Mouse (Mus musculus) heart, embryonic 10.5 days (tissue): ENCODE measurements around the gene Nr5a1. TPM values are rescaled to one million over a fixed set of nuclear protein-coding genes. Genes with fewer than 3 reads are reported as not detected.
A peak's percentile ranks its signal among the peaks of the same experiment; 100 is the strongest.

ENCODE experiments used
- DNase-seq: peaks from one replicate; pipeline ENCODE4 v3.0.0-alpha.2; 2017; ENCODE audit warnings: low spot score
- H3K27ac ChIP-seq: fragments of 300-500 bp; sonication (generic); 2 replicates; pipeline ENCODE4 v1.5.1; 2016; ENCODE audit warnings: mild to moderate bottlenecking
- H3K27me3 ChIP-seq: fragments of 300-500 bp; sonication (generic); 2 replicates; pipeline ENCODE4 v1.6.1; 2016; ENCODE audit warnings: mild to moderate bottlenecking; ENCODE audit not compliant: poor library complexity, insufficient read depth, severe bottlenecking
- H3K36me3 ChIP-seq: fragments of 300-500 bp; sonication (generic); 2 replicates; pipeline ENCODE4 v1.6.1; 2016; ENCODE audit warnings: mild to moderate bottlenecking, moderate library complexity
- H3K4me1 ChIP-seq: fragments of 300-500 bp; sonication (generic); 2 replicates; pipeline ENCODE4 v1.6.1; 2016; ENCODE audit warnings: mild to moderate bottlenecking
- H3K4me3 ChIP-seq: fragments of 300-500 bp; sonication (generic); 2 replicates; pipeline ENCODE4 v1.5.1; 2016; ENCODE audit warnings: mild to moderate bottlenecking, moderate library complexity
- H3K9me3 ChIP-seq: fragments of 300-500 bp; sonication (generic); 2 replicates; pipeline ENCODE4 v1.6.1; 2016; ENCODE audit warnings: mild to moderate bottlenecking, moderate library complexity
- WGBS: fragments of 180-500 bp; shearing (Covaris S2); methylation state at CpG from one replicate; pipeline ENCODE4 v1.1.7; 2016; 5-methylcytosine and 5-hydroxymethylcytosine counted together
- polyA plus RNA-seq: library from polyadenylated mRNA; unstranded; fragments of >200 nt; fragmentation: Nextera tagmentation; extraction: Ambion mirVana; gene quantifications from 2 replicates; pipeline ENCODE4 v1.2.1, GENCODE M21; 2016

Gene Nr5a1
- not detected in 2 replicates for polyA plus RNA-seq

GRCm38 (mm10) chr2:38714324-38714723 lies at the start of gene Nr5a1:
Gene Nr5a1, minus strand, starts transcription at chr2:38714542.
- WGBS = 90% methylated on average over 13 of the region's 13 CpGs
- DNase-seq = no peak

GRCm38 (mm10) chr2:38739847-38740246 lies 25.5 kb upstream of the Nr5a1 start:
- no peak overlapping the region for H3K4me3 ChIP-seq
- no peaks in the 10 kb centered on the region for H3K9me3 ChIP-seq
- 74% methylated on average over 3 of the region's 3 CpGs for WGBS
- no peak for DNase-seq
- H3K27ac ChIP-seq = no peak overlapping the region
- no peaks in the 10 kb centered on the region for H3K4me1 ChIP-seq
- no peaks in the 10 kb centered on the region for H3K27me3 ChIP-seq
- peaks cover 9% of the 10 kb centered on the region; the same call in 1 of the 2 replicates for H3K36me3 ChIP-seq

More at GRCm38 (mm10) chr2:38714324-38714723, at the start of gene Nr5a1:
- Histone ChIP-seq H3K9me3 (no peaks in the 10 kb centered on the region), H3K27ac (no peak within 1 kb of the TSS), H3K27me3 (peaks cover 68% of the 10 kb centered on the region), H3K4me3 (no peak within 1 kb of the TSS), H3K36me3 (no peaks in the 10 kb centered on the region), H3K4me1 (peaks cover 34% of the 10 kb centered on the region)

GRCm38 (mm10) chr2:38739410-38739809 lies 25.1 kb upstream of the Nr5a1 start:
- Histone ChIP-seq H3K27ac (no peak overlapping the region), H3K4me3 (no peak overlapping the region), H3K9me3 (no peaks in the 10 kb centered on the region), H3K4me1 (no peaks in the 10 kb centered on the region), H3K27me3 (no peaks in the 10 kb centered on the region), H3K36me3 (peaks cover 9% of the 10 kb centered on the region; the same call in 1 of the 2 replicates)
- 28% methylated on average over 7 of the region's 7 CpGs for WGBS
- DNase-seq = no peak

GRCm38 (mm10) chr2:38738601-38739301 lies 24.4 kb upstream of the Nr5a1 start:
- no peak for DNase-seq
- 87% methylated on average over 14 of the region's 14 CpGs for WGBS
- Histone ChIP-seq H3K27ac (no peak overlapping the region), H3K36me3 (peaks cover 9% of the 10 kb centered on the region; the same call in 1 of the 2 replicates), H3K9me3 (no peaks in the 10 kb centered on the region), H3K4me3 (no peak overlapping the region), H3K27me3 (no peaks in the 10 kb centered on the region), H3K4me1 (no peaks in the 10 kb centered on the region)

GRCm38 (mm10) chr2:38735740-38736139 lies 21.4 kb upstream of the Nr5a1 start:
- Histone ChIP-seq H3K9me3 (no peaks in the 10 kb centered on the region), H3K27ac (no peak overlapping the region), H3K36me3 (peaks cover 11% of the 10 kb centered on the region; the same call in 1 of the 2 replicates), H3K4me1 (no peaks in the 10 kb centered on the region), H3K27me3 (no peaks in the 10 kb centered on the region), H3K4me3 (no peak overlapping the region)
- DNase-seq = no peak

- no peak for DNase-seq
- no peak overlapping the region for H3K27ac ChIP-seq
- 72% methylated on average over 5 of the region's 5 CpGs for WGBS
These were observed 20.4 kb upstream of the Nr5a1 start for GRCm38 (mm10) chr2:38734721-38735120.

GRCm38 (mm10) chr2:38730331-38730827 lies 16.0 kb upstream of the Nr5a1 start:
- Histone ChIP-seq H3K36me3 (0 out of 2 replicates have a peak, but pooled peaks cover 11% of the 10 kb centered on the region), H3K27ac (no peak overlapping the region), H3K4me1 (no peaks in the 10 kb centered on the region), H3K9me3 (no peaks in the 10 kb centered on the region), H3K4me3 (no peak overlapping the region), H3K27me3 (no peaks in the 10 kb centered on the region)
- WGBS = 95% methylated on average over 6 of the region's 6 CpGs
- no peak for DNase-seq

More at GRCm38 (mm10) chr2:38734721-38735120, 20.4 kb upstream of the Nr5a1 start:
- Histone ChIP-seq H3K27me3 (no peaks in the 10 kb centered on the region), H3K36me3 (peaks cover 14% of the 10 kb centered on the region; the same call in 1 of the 2 replicates), H3K4me1 (no peaks in the 10 kb centered on the region), H3K9me3 (no peaks in the 10 kb centered on the region), H3K4me3 (no peak overlapping the region)

- 0 out of 2 replicates have a peak, but pooled peaks cover 10% of the 10 kb centered on the region for H3K36me3 ChIP-seq
- WGBS = 65% methylated on average over 3 of the region's 3 CpGs
- no peaks in the 10 kb centered on the region for H3K9me3 ChIP-seq
- no peak overlapping the region for H3K4me3 ChIP-seq
- H3K27ac ChIP-seq = no peak overlapping the region
- no peaks in the 10 kb centered on the region for H3K27me3 ChIP-seq
- H3K4me1 ChIP-seq = no peaks in the 10 kb centered on the region
- DNase-seq = peak; percentile 58
These were observed 11.1 kb upstream of the Nr5a1 start for GRCm38 (mm10) chr2:38725427-38725826.

GRCm38 (mm10) chr2:38723378-38723777 lies 9.0 kb upstream of the Nr5a1 start:
- Histone ChIP-seq H3K4me3 (no peak overlapping the region), H3K4me1 (peaks cover 20% of the 10 kb centered on the region), H3K27me3 (no peaks in the 10 kb centered on the region), H3K9me3 (no peaks in the 10 kb centered on the region), H3K36me3 (0 out of 2 replicates have a peak, but pooled peaks cover 4% of the 10 kb centered on the region), H3K27ac (no peak overlapping the region)
- peak; percentile 50 for DNase-seq
- 84% methylated on average over 4 of the region's 4 CpGs for WGBS

- H3K27me3 ChIP-seq = no peaks in the 10 kb centered on the region
- no peak overlapping the region for H3K27ac ChIP-seq
- H3K9me3 ChIP-seq = no peaks in the 10 kb centered on the region
- peaks cover 24% of the 10 kb centered on the region for H3K4me1 ChIP-seq
- H3K4me3 ChIP-seq = no peak overlapping the region
- WGBS = 57% methylated on average over 4 of the region's 4 CpGs
- 0 out of 2 replicates have a peak, but pooled peaks cover 2% of the 10 kb centered on the region for H3K36me3 ChIP-seq
- peak; percentile 73 for DNase-seq
These were observed 7.7 kb upstream of the Nr5a1 start for GRCm38 (mm10) chr2:38722076-38722475.

GRCm38 (mm10) chr2:38720661-38721060 lies 6.3 kb upstream of the Nr5a1 start:
- H3K36me3 ChIP-seq = 0 out of 2 replicates have a peak, but pooled peaks cover 2% of the 10 kb centered on the region
- no peaks in the 10 kb centered on the region for H3K9me3 ChIP-seq
- H3K27ac ChIP-seq = no peak overlapping the region
- peaks cover 24% of the 10 kb centered on the region for H3K4me1 ChIP-seq
- DNase-seq = peak; percentile 59
- no peak overlapping the region for H3K4me3 ChIP-seq
- H3K27me3 ChIP-seq = 0 out of 2 replicates have a peak, but pooled peaks cover 6% of the 10 kb centered on the region
- WGBS = 72% methylated on average over 2 of the region's 2 CpGs

GRCm38 (mm10) chr2:38719354-38719753 lies 5.0 kb upstream of the Nr5a1 start:
- Histone ChIP-seq H3K4me1 (peaks cover 24% of the 10 kb centered on the region), H3K4me3 (no peak overlapping the region), H3K27ac (no peak overlapping the region), H3K36me3 (0 out of 2 replicates have a peak, but pooled peaks cover 2% of the 10 kb centered on the region), H3K9me3 (no peaks in the 10 kb centered on the region), H3K27me3 (peaks cover 18% of the 10 kb centered on the region)
- WGBS = 72% methylated on average over 6 of the region's 6 CpGs
- DNase-seq = no peak

- Histone ChIP-seq H3K4me1 (peaks cover 24% of the 10 kb centered on the region), H3K4me3 (no peak overlapping the region), H3K27ac (0 out of 2 replicates have a peak overlapping the region, but pooled peaks have one; percentile 25), H3K9me3 (no peaks in the 10 kb centered on the region), H3K27me3 (peaks cover 25% of the 10 kb centered on the region), H3K36me3 (0 out of 2 replicates have a peak, but pooled peaks cover 2% of the 10 kb centered on the region)
- no peak for DNase-seq
- WGBS = 48% methylated on average over 8 of the region's 8 CpGs
These were observed 4.3 kb upstream of the Nr5a1 start for GRCm38 (mm10) chr2:38718676-38719075.
